Comparison of ENCODE assay signal across 7 mouse cellular contexts in genomic region chr17:32207586-32208245, GRCm38 (mm10). TPM values are rescaled to one million over a fixed set of nuclear protein-coding genes. Genes with fewer than 3 reads are reported as not detected.
DNase-seq lines count a peak whose midpoint lies in the region; ATAC-seq and TF ChIP-seq lines count a peak whose summit lies in the region.

No protein-coding gene starts in this region.

- no peak overlapping the region for H3K4me3 ChIP-seq in brown adipose tissue, adult 24 weeks (ENCODE audit: insufficient read depth, low read depth, low read length)
- H3K4me3 ChIP-seq in heart, postnatal 0 days (ENCODE audit: low read depth, low read length), result no peak overlapping the region
- H3K4me3 ChIP-seq in limb, embryonic 13.5 days, result no peak overlapping the region

- TF ChIP-seq CTCF in heart, postnatal 0 days (IDR thresholded peaks at IDR 0.05; ENCODE audit: low read depth), result no peak

- H3K4me1 ChIP-seq in brown adipose tissue, adult 24 weeks (ENCODE audit: control insufficient read depth, insufficient read depth, insufficient read length, low read length), result peaks cover 17% of the 10 kb centered on the region
- peaks cover 16% of the 10 kb centered on the region for H3K4me1 ChIP-seq in heart, postnatal 0 days (ENCODE audit: control insufficient read depth, insufficient read depth)
- H3K4me1 ChIP-seq in limb, embryonic 13.5 days, result peaks cover 28% of the 10 kb centered on the region

- peak; percentile 60 for DNase-seq in NIH3T3 (ENCODE audit: low read depth)
- peak; percentile 79 for DNase-seq in heart, postnatal 0 days (ENCODE audit: low spot score)
- DNase-seq in adrenal gland, adult (ENCODE audit: inconsistent age in 2 of 2, low spot score in 1 of 2), result no peak
- no peak for DNase-seq in adrenal gland, adult 8-10 months

- no peak overlapping the region for H3K4me2 ChIP-seq in heart, postnatal 0 days (ENCODE audit: low read depth, low read length)
- no peak overlapping the region for H3K4me2 ChIP-seq in limb, embryonic 13.5 days (replicated peaks)

- peak overlapping the region; percentile 92 for H3K27ac ChIP-seq in brown adipose tissue, adult 24 weeks (replicated peaks; ENCODE audit: low read depth, low read length)
- H3K27ac ChIP-seq in heart, postnatal 0 days (ENCODE audit: low read depth), result peak overlapping the region; percentile 72
- peak overlapping the region; percentile 18; the same call in 1 of the 2 replicates for H3K27ac ChIP-seq in limb, embryonic 13.5 days

- peaks cover 74% of the 10 kb centered on the region for H3K36me3 ChIP-seq in heart, postnatal 0 days (replicated peaks; ENCODE audit: control insufficient read depth, insufficient read depth, low read length)
- peaks cover 97% of the 10 kb centered on the region for H3K36me3 ChIP-seq in limb, embryonic 13.5 days

- no peaks in the 10 kb centered on the region for H3K9me3 ChIP-seq in heart, postnatal 0 days (replicated peaks; ENCODE audit: control insufficient read depth, low read length)
- no peaks in the 10 kb centered on the region for H3K9me3 ChIP-seq in limb, embryonic 13.5 days

- no peak for TF ChIP-seq EP300 in heart, postnatal 0 days (IDR thresholded peaks at IDR 0.05; ENCODE audit: low read depth)

- no peak overlapping the region for H3K9ac ChIP-seq in heart, postnatal 0 days (replicated peaks; ENCODE audit: low read depth, low read length)
- no peak overlapping the region for H3K9ac ChIP-seq in limb, embryonic 13.5 days

- WGBS in heart, postnatal 0 days, result 10% methylated on average over 5 of the region's 5 CpGs
- 58% methylated on average over 5 of the region's 5 CpGs for WGBS in limb, embryonic 13.5 days

- peak; percentile 78 for ATAC-seq in heart, postnatal 0 days (ENCODE audit: insufficient read depth, low read depth)
- ATAC-seq in limb, embryonic 13.5 days (ENCODE audit: low FRiP score, low read depth), result no peak
- no peak for ATAC-seq in megakaryocyte, adult 5-6 weeks (ENCODE audit: poor library complexity, severe bottlenecking)

- H3K27me3 ChIP-seq in heart, postnatal 0 days (ENCODE audit: control insufficient read depth, insufficient read depth, low read length), result no peaks in the 10 kb centered on the region
- H3K27me3 ChIP-seq in limb, embryonic 13.5 days, result no peaks in the 10 kb centered on the region

RNA-seq across cellular contexts. Expression of gene Ephx3, which starts 18.4 kb away (rescaled TPM):
- not detected in 2 replicates for polyA plus RNA-seq in brown adipose tissue, adult 24 weeks (2012; ENCODE audit: insufficient read depth, insufficient read length, missing spikeins)
- total RNA-seq in heart, postnatal 0 days (2014; rRNA removed; ENCODE audit: low replicate concordance), result 3.4 TPM in 1 of 2 replicates, not detected in the other
- 0.12 and 0.18 TPM in 2 replicates for polyA plus RNA-seq in heart, postnatal 0 days (2015; fragmentation: Nextera tagmentation; extraction: Ambion mirVana)
- polyA plus RNA-seq in limb, embryonic 13.5 days (2015; fragmentation: Nextera tagmentation; extraction: Ambion mirVana), result 0.26 and 0.29 TPM in 2 replicates
- total RNA-seq in megakaryocyte, adult 5-6 weeks (2015), result 0.07 and 0.23 TPM in 2 replicates
- total RNA-seq in megakaryocyte, adult 5-6 weeks (2017), result 0.20 TPM in 1 of 2 replicates, not detected in the other
- under 1 TPM; 0.13 to 0.43 (median 0.31) TPM for total RNA-seq in adrenal gland, adult 8-10 months (2022)

RNA-seq across cellular contexts. Expression of gene Notch3, which starts 41.1 kb away (rescaled TPM):
- polyA plus RNA-seq in brown adipose tissue, adult 24 weeks (2012; ENCODE audit: insufficient read depth, insufficient read length, missing spikeins), result 4.3 and 7.4 TPM in 2 replicates
- 36.8 and 53.6 TPM in 2 replicates for total RNA-seq in heart, postnatal 0 days (2014; rRNA removed; ENCODE audit: low replicate concordance)
- polyA plus RNA-seq in heart, postnatal 0 days (2015; fragmentation: Nextera tagmentation; extraction: Ambion mirVana), result 3.7 TPM in 2 replicates
- 14.9 and 16.9 TPM in 2 replicates for polyA plus RNA-seq in limb, embryonic 13.5 days (2015; fragmentation: Nextera tagmentation; extraction: Ambion mirVana)
- total RNA-seq in megakaryocyte, adult 5-6 weeks (2015), result 0.18 TPM in 1 of 2 replicates, not detected in the other
- 0.04 and 0.08 TPM in 2 replicates for total RNA-seq in megakaryocyte, adult 5-6 weeks (2017)
- total RNA-seq in adrenal gland, adult 8-10 months (2022), result 10 to 100 TPM in 1 of 4 experiments, 1 to 10 TPM in 3; 5.7 to 10.7 (median 7.3) TPM

Comparison
In these comparisons a context has a peak if more than half of its experiments do, and no peak if none do; other contexts are left out.
1. DNase-seq: peak in NIH3T3 (single experiment) and heart, postnatal 0 days (single experiment); none in adrenal gland, adult (0 of 2) and adrenal gland, adult 8-10 months (single experiment).
2. H3K27ac ChIP-seq: peak in every context shown above with its lines; median percentile 92 in brown adipose tissue, adult 24 weeks; 72 in heart, postnatal 0 days; 18 in limb, embryonic 13.5 days.
3. RNA of gene Notch3, which starts 41.1 kb away (total RNA-seq): 36.8 to 53.6 TPM in heart, postnatal 0 days and 5.7 to 10.7 TPM in adrenal gland, adult 8-10 months; 0.04 to 0.18 TPM in megakaryocyte, adult 5-6 weeks; every median in the first group is over 4 times any median in the second.